Mouse (Mus musculus) adrenal gland, adult 2 months (tissue): Measurements from ENCODE around the gene Lyzl6. TPM values are rescaled to one million over a fixed set of nuclear protein-coding genes. Genes with fewer than 3 reads are reported as not detected.
A peak's percentile ranks its signal among the peaks of the same experiment; 100 is the strongest.

ENCODE experiments used
- DNase-seq: peaks from one replicate; pipeline ENCODE4 v3.0.0; 2021
- polyA plus RNA-seq: library from polyadenylated mRNA; depleted of rRNA; stranded (reverse); fragments of >200 nt; gene quantifications from 2 replicates; pipeline ENCODE4 v1.2.3, GENCODE M21; 2012; rRNA removed
- total RNA-seq, 2 experiments: library from RNA; stranded (reverse); gene quantifications; 2 replicates each; pipeline ENCODE4 v1.2.3; 2021

Gene Lyzl6
- total and polyA plus RNA-seq, 3 experiments = not detected

GRCm38 (mm10) chr11:103645731-103646130, 7.0 kb upstream of the Lyzl6 start:
- no peak for DNase-seq

GRCm38 (mm10) chr11:103643211-103643610, 4.5 kb upstream of the Lyzl6 start:
- DNase-seq = no peak

- DNase-seq = peak; percentile 46
These were observed 787 bp upstream of the Lyzl6 start for GRCm38 (mm10) chr11:103639407-103639946.

DNA sequence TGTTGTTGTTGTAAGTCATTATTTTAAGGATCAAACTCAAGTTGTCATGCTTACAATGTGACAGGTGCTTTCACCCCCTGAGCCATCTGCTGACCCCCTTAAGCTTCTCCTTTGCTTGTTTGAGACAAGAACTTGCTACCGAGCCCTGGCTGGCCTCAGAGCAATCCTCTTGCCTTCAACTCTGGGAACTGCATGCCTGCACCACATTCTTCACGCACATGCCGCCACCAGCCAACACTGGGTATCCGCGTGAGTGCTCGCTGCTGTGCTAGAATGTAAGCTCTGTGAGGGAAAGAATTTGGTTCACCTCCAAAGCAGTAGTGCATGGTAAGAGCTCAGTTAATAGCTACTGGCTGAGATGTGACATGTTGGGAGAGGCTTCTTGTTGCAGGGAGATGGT, 2.4 kb downstream of the Lyzl6 start:
- DNase-seq = no peak

DNA sequence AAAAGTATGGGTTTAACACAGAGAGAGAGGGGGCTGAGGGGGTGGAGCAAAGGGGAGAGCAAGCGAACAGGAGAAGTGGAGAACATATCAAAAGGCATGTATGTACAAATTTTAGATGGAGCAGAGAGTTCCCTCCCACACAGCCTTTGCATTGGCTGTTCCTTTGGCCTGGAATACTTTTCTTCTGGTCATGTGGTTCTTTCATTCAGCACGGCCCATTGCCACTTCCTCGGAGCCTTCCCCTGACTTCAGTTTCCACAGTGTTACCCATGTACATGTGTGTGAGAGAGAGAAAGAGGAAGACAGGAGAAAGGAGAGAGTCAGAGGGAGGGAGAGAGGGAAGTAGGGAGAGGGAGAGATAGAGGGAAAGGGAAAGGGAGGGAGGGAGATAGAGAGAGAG, 3.2 kb downstream of the Lyzl6 start:
- DNase-seq = no peak

GRCm38 (mm10) chr11:103634806-103635205, 3.9 kb downstream of the Lyzl6 start:
- DNase-seq = no peak

GRCm38 (mm10) chr11:103627453-103627852, 11.2 kb downstream of the Lyzl6 start:
- no peak for DNase-seq

GRCm38 (mm10) chr11:103621040-103621439, 17.6 kb downstream of the Lyzl6 start, which contains the start of gene Gm884:
Gene Gm884 (minus strand): TSS chr11:103621140.
- DNase-seq = no peak

- no peak for DNase-seq
These were observed 27.9 kb downstream of the Lyzl6 start for GRCm38 (mm10) chr11:103610772-103611171.

DNA sequence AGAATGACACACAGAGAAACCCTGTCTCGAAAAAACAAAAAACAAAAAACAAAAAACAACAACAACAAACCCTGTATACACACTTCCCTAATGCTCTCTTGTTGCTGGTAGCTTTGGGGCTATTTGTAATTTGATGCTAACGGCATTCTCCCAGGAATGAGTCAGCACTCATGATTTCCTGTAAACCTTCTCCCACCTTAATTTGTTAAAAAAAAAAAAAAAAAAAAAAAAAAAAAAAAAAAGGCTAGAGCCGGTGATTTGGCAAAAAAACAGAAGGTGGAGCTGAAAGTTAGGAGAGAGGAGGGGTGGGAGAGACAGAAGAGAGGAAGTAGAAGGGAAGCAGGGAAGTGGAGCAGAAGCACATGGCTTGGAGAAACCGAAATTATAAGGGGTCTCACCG, 32.1 kb downstream of the Lyzl6 start:
- DNase-seq = no peak

Other genes with a start within 250 kb of the Lyzl6 start
- 10 to 100 TPM; 19.7 to 21.2 TPM for gene Plekhm1, start 226.2 kb downstream of the Lyzl6 start, total RNA-seq
- gene Plekhm1, start 226.2 kb downstream of the Lyzl6 start, polyA plus RNA-seq = 18.6 and 18.8 TPM in 2 replicates
- gene Lrrc37a, start 134.3 kb downstream of the Lyzl6 start, total RNA-seq = not detected
- gene Lrrc37a, start 134.3 kb downstream of the Lyzl6 start, polyA plus RNA-seq = not detected in 2 replicates
- not detected for gene Gm884, start 17.8 kb downstream of the Lyzl6 start, total RNA-seq
- gene Gm884, start 17.8 kb downstream of the Lyzl6 start, polyA plus RNA-seq = not detected in 2 replicates
- gene Rprml, start 10.7 kb upstream of the Lyzl6 start, total RNA-seq = under 1 TPM in 1 of 2 experiments, not detected in 1; 0.48 TPM
- 1.1 and 1.2 TPM in 2 replicates for gene Rprml, start 10.7 kb upstream of the Lyzl6 start, polyA plus RNA-seq
- gene Gosr2, start 59.0 kb upstream of the Lyzl6 start, total RNA-seq = 100 to 1,000 TPM in 1 of 2 experiments, 10 to 100 TPM in 1; 82.7 to 101 TPM
- gene Gosr2, start 59.0 kb upstream of the Lyzl6 start, polyA plus RNA-seq = 56.3 and 76.7 TPM in 2 replicates
- under 1 TPM; 0.09 to 0.45 TPM for gene Wnt9b, start 110.9 kb upstream of the Lyzl6 start, total RNA-seq
- gene Wnt9b, start 110.9 kb upstream of the Lyzl6 start, polyA plus RNA-seq = 0.40 and 0.47 TPM in 2 replicates
- gene Wnt3, start 135.3 kb upstream of the Lyzl6 start, total RNA-seq = under 1 TPM in 1 of 2 experiments, not detected in 1; 0.17 TPM
- gene Wnt3, start 135.3 kb upstream of the Lyzl6 start, polyA plus RNA-seq = not detected in 2 replicates